7 mouse cellular contexts compared by ENCODE assay signal in genomic region chr7:118595228-118595627, GRCm38 (mm10). TPM values are rescaled to one million over a fixed set of nuclear protein-coding genes. Genes with fewer than 3 reads are reported as not detected.
DNase-seq lines count a peak whose midpoint lies in the region; ATAC-seq and TF ChIP-seq lines count a peak whose summit lies in the region.

No protein-coding gene starts in this region.

- peaks cover 24% of the 10 kb centered on the region for H3K4me1 ChIP-seq in embryonic facial prominence, embryonic 12.5 days
- no peaks in the 10 kb centered on the region; the same call in 1 of the 2 replicates for H3K4me1 ChIP-seq in kidney, adult 2 months (ENCODE audit: control insufficient read depth, insufficient read depth, low read length)
- H3K4me1 ChIP-seq in limb, embryonic 11.5 days (ENCODE audit: control insufficient read depth, insufficient read depth, low read length), result peaks cover 17% of the 10 kb centered on the region
- peaks cover 30% of the 10 kb centered on the region for H3K4me1 ChIP-seq in midbrain, embryonic 14.5 days (ENCODE audit: control insufficient read depth, insufficient read depth, low read length)

- peak; percentile 98; the same call in 1 of the 2 replicates for TF ChIP-seq CTCF in kidney, adult 2 months (conservative IDR thresholded peaks at IDR 0.05; ENCODE audit: insufficient read depth, insufficient read length, low read depth, low read length)

- no peak overlapping the region for H3K9ac ChIP-seq in embryonic facial prominence, embryonic 12.5 days
- no peak overlapping the region for H3K9ac ChIP-seq in limb, embryonic 11.5 days (ENCODE audit: low read length)
- no peak overlapping the region for H3K9ac ChIP-seq in midbrain, embryonic 14.5 days (replicated peaks; ENCODE audit: low read length)

- peak; percentile 84 to 93 for DNase-seq in adrenal gland, postnatal 4 days (ENCODE audit: low spot score in 2 of 2)
- peak; percentile 89 to 98 for DNase-seq in heart, adult 18-20 months
- peak; percentile 95 for DNase-seq in kidney, adult 2 months
- peak; percentile 98 for DNase-seq in limb, embryonic 11.5 days (ENCODE audit: low spot score)
- DNase-seq in midbrain, embryonic 14.5 days, result peak; percentile 97
- peak; percentile 73 to 91 for DNase-seq in spleen, postnatal 10 days (ENCODE audit: low spot score in 2 of 2)

- peak overlapping the region; percentile 43 for H3K4me2 ChIP-seq in embryonic facial prominence, embryonic 12.5 days (replicated peaks)
- peak overlapping the region; percentile 2; the same call in 1 of the 2 replicates for H3K4me2 ChIP-seq in limb, embryonic 11.5 days (ENCODE audit: low read depth, severe bottlenecking)
- H3K4me2 ChIP-seq in midbrain, embryonic 14.5 days (ENCODE audit: low read length), result peak overlapping the region; percentile 29

- no peaks in the 10 kb centered on the region for H3K36me3 ChIP-seq in embryonic facial prominence, embryonic 12.5 days
- H3K36me3 ChIP-seq in kidney, adult 2 months (ENCODE audit: control insufficient read depth, insufficient read depth, low read length), result no peaks in the 10 kb centered on the region
- no peaks in the 10 kb centered on the region for H3K36me3 ChIP-seq in limb, embryonic 11.5 days (ENCODE audit: control insufficient read depth, insufficient read depth, low read length)
- H3K36me3 ChIP-seq in midbrain, embryonic 14.5 days (ENCODE audit: control insufficient read depth, insufficient read depth, low read length), result no peaks in the 10 kb centered on the region

- no peak for ATAC-seq in embryonic facial prominence, embryonic 12.5 days (ENCODE audit: insufficient number of reproducible peaks, insufficient read depth, low FRiP score, low TSS enrichment)
- no peak for ATAC-seq in limb, embryonic 11.5 days (ENCODE audit: insufficient number of reproducible peaks, low FRiP score, low TSS enrichment, low read depth)
- ATAC-seq in midbrain, embryonic 14.5 days (ENCODE audit: low FRiP score, low TSS enrichment), result peak; percentile 38; the same call in 1 of the 2 replicates

- H3K9me3 ChIP-seq in embryonic facial prominence, embryonic 12.5 days, result no peaks in the 10 kb centered on the region
- no peaks in the 10 kb centered on the region for H3K9me3 ChIP-seq in limb, embryonic 11.5 days (ENCODE audit: control insufficient read depth, low read length)
- no peaks in the 10 kb centered on the region for H3K9me3 ChIP-seq in midbrain, embryonic 14.5 days (ENCODE audit: control insufficient read depth, low read length)

- TF ChIP-seq POLR2A in kidney, adult 2 months (IDR thresholded peaks at IDR 0.05; ENCODE audit: low read depth, low read length), result no peak

- 1% methylated on average over 14 of the region's 14 CpGs for WGBS in embryonic facial prominence, embryonic 12.5 days
- WGBS in kidney, adult 2 months, result 2% methylated on average over 14 of the region's 14 CpGs
- WGBS in limb, embryonic 11.5 days, result 2% methylated on average over 14 of the region's 14 CpGs
- 2% methylated on average over 14 of the region's 14 CpGs for WGBS in midbrain, embryonic 14.5 days

- peaks cover 28% of the 10 kb centered on the region for H3K27me3 ChIP-seq in embryonic facial prominence, embryonic 12.5 days
- no peaks in the 10 kb centered on the region for H3K27me3 ChIP-seq in kidney, adult 2 months (replicated peaks; ENCODE audit: control insufficient read depth, insufficient read depth, low read length)
- H3K27me3 ChIP-seq in limb, embryonic 11.5 days (ENCODE audit: control insufficient read depth, insufficient read depth, low read length), result peaks cover 15% of the 10 kb centered on the region
- peaks cover 12% of the 10 kb centered on the region; the same call in 1 of the 2 replicates for H3K27me3 ChIP-seq in midbrain, embryonic 14.5 days (ENCODE audit: control insufficient read depth, insufficient read depth, low read length)

- no peak overlapping the region for H3K27ac ChIP-seq in embryonic facial prominence, embryonic 12.5 days
- H3K27ac ChIP-seq in kidney, adult 2 months (ENCODE audit: insufficient read depth, low read depth, low read length), result no peak overlapping the region
- H3K27ac ChIP-seq in limb, embryonic 11.5 days (replicated peaks; ENCODE audit: low read depth, low read length), result no peak overlapping the region
- peak overlapping the region; percentile 87; the same call in 1 of the 2 replicates for H3K27ac ChIP-seq in midbrain, embryonic 14.5 days (replicated peaks; ENCODE audit: low read depth, low read length)

- H3K4me3 ChIP-seq in embryonic facial prominence, embryonic 12.5 days, result peak overlapping the region; percentile 13; the same call in 1 of the 2 replicates
- no peak overlapping the region for H3K4me3 ChIP-seq in kidney, adult 2 months (ENCODE audit: insufficient read depth, low read depth, low read length)
- no peak overlapping the region for H3K4me3 ChIP-seq in limb, embryonic 11.5 days (ENCODE audit: low read depth, low read length)
- no peak overlapping the region for H3K4me3 ChIP-seq in midbrain, embryonic 14.5 days (replicated peaks; ENCODE audit: low read depth, low read length)

RNA-seq across cellular contexts. Expression of gene Tmc5, which starts 1.9 kb away (rescaled TPM):
- total RNA-seq in adrenal gland, postnatal 4 days (2021), result under 1 TPM; 0.20 to 0.34 TPM
- polyA plus RNA-seq in embryonic facial prominence, embryonic 12.5 days (2016; fragmentation: Nextera tagmentation; extraction: Ambion mirVana), result 0.12 and 0.20 TPM in 2 replicates
- total RNA-seq in heart, adult 18-20 months (2021), result under 1 TPM; 0.17 to 0.87 TPM
- 0.83 and 1.1 TPM in 2 replicates for polyA plus RNA-seq in kidney, adult 2 months (2012; rRNA removed)
- polyA plus RNA-seq in limb, embryonic 11.5 days (2014; fragmentation: Nextera tagmentation; extraction: Ambion mirVana), result not detected in 2 replicates
- 0.15 and 0.28 TPM in 2 replicates for polyA plus RNA-seq in midbrain, embryonic 14.5 days (2014; fragmentation: Nextera tagmentation; extraction: Ambion mirVana)

RNA-seq across cellular contexts. Expression of gene Tmc7, which starts 10.7 kb away (rescaled TPM):
- 1 to 10 TPM; 1.7 to 2.5 TPM for total RNA-seq in adrenal gland, postnatal 4 days (2021)
- 6.2 TPM in 2 replicates for polyA plus RNA-seq in embryonic facial prominence, embryonic 12.5 days (2016; fragmentation: Nextera tagmentation; extraction: Ambion mirVana)
- total RNA-seq in heart, adult 18-20 months (2021), result 1 to 10 TPM; 5.4 to 9.2 TPM
- 0.77 and 0.83 TPM in 2 replicates for polyA plus RNA-seq in kidney, adult 2 months (2012; rRNA removed)
- polyA plus RNA-seq in limb, embryonic 11.5 days (2014; fragmentation: Nextera tagmentation; extraction: Ambion mirVana), result 4.4 and 4.6 TPM in 2 replicates
- polyA plus RNA-seq in midbrain, embryonic 14.5 days (2014; fragmentation: Nextera tagmentation; extraction: Ambion mirVana), result 4.3 and 5.9 TPM in 2 replicates
